In the genomic region with DNA sequence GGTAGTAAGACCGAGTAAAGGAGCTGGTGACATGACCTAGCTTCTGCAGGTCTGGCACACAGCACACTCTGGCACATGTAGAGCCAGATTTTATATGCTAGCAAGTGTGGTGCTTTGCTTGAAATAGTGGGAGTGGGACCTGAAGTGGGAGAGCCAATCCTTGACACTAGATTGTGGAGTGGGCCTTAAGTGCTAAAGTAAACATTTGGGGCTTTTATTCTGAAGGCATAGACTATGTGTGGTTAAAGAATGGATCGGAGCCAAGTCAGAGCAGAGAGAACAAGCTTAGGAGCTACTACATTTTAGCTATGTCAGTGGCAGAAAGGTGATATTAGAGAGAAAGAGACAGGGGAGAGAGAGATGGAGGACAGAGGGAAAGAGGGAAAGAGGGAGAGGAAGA, we compare ENCODE assay signal across 13 mouse cellular contexts.
"Had no signal": no experiment of that assay in that cellular context is flagged by ENCODE, and none has a peak within 500 bp of the region (broad histone marks: within the 10 kb centered on the region; RNA-seq: fewer than 3 reads in every experiment).

No protein-coding gene starts in this region.

- H3K4me3 ChIP-seq: kidney, embryonic 15.5 days; limb, embryonic 13.5 days; megakaryocyte, embryonic 14.5 days; midbrain, embryonic 15.5 days; neural tube, embryonic 12.5 days had no signal

- H3K4me1 ChIP-seq: kidney, embryonic 15.5 days; limb, embryonic 13.5 days; megakaryocyte, embryonic 14.5 days; midbrain, embryonic 15.5 days; neural tube, embryonic 12.5 days had no signal

- H3K9ac ChIP-seq: kidney, embryonic 15.5 days; limb, embryonic 13.5 days; liver, embryonic 14.5 days; midbrain, embryonic 15.5 days; neural tube, embryonic 12.5 days had no signal

- H3K9me3 ChIP-seq: kidney, embryonic 15.5 days; limb, embryonic 13.5 days; megakaryocyte, embryonic 14.5 days; midbrain, embryonic 15.5 days; neural tube, embryonic 12.5 days had no signal

- DNase-seq: kidney, adult 18-20 months; kidney, postnatal 14 days; left cerebral cortex, postnatal 4 days; thymus, postnatal 14 days had no signal

- ATAC-seq: midbrain, embryonic 15.5 days had no signal

- H3K27me3 ChIP-seq: midbrain, embryonic 15.5 days; neural tube, embryonic 12.5 days had no signal

- H3K4me2 ChIP-seq: kidney, embryonic 15.5 days; limb, embryonic 13.5 days; midbrain, embryonic 11.5 days; midbrain, embryonic 15.5 days; neural tube, embryonic 12.5 days had no signal

- H3K36me3 ChIP-seq: kidney, embryonic 15.5 days; limb, embryonic 13.5 days; midbrain, embryonic 15.5 days; neural tube, embryonic 12.5 days had no signal

- H3K27ac ChIP-seq: kidney, embryonic 15.5 days; limb, embryonic 13.5 days; liver, embryonic 14.5 days; macrophage; midbrain, embryonic 15.5 days; neural tube, embryonic 12.5 days; stomach, postnatal 0 days had no signal
